Mouse (Mus musculus): ENCODE measurements around the gene Gnas. TPM values are rescaled to one million over a fixed set of nuclear protein-coding genes. Genes with fewer than 3 reads are reported as not detected.

The Gnas gene
- polyA plus RNA-seq, 1 experiment, result 515 TPM

DNA sequence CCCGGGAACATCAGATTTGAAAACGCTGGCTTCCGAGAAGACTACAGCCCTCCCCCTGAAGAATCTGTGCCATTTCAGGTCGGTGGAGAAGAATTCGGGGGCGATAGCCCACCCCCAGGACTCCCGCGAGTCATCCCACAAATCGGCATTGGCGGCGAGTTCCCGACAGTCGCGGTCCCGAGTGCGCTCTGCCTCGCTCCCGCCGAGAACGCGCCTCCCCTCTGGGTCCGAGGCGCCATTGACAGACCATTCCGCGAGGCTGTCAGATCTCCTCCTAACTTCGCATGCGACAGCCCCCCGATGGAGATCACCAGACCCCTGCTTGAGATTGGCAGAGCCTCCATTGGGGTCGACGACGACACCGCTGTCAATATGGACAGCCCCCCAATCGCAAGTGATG, 14.4 kb downstream of the Gnas start:
- 54% methylated on average over 33 of the region's 33 CpGs for WGBS
- no peak for TF ChIP-seq POLR2A (IDR thresholded peaks at IDR 0.05; ENCODE audit: low read depth, low read length)
- TF ChIP-seq CTCF (IDR thresholded peaks at IDR 0.05; ENCODE audit: extremely low read depth, insufficient read depth, insufficient read length, insufficient replicate concordance), result no peak
- H3K4me3 ChIP-seq (ENCODE audit: extremely low read depth, insufficient read depth, insufficient read length), result no peak overlapping the region

GRCm38 (mm10) chr2:174299091-174299770, 15.1 kb downstream of the Gnas start:
- WGBS, result 65% methylated on average over 48 of the region's 48 CpGs
- H3K36me3 ChIP-seq (ENCODE audit: control insufficient read depth, insufficient read depth, low read length), result no peaks in the 10 kb centered on the region
- peaks cover 3% of the 10 kb centered on the region; the same call in 1 of the 2 replicates for H3K4me1 ChIP-seq (ENCODE audit: control insufficient read depth, insufficient read depth, insufficient read length)
- DNase-seq (ENCODE audit: low read depth in 1 of 2, low spot score in 2 of 2), result no peak
- TF ChIP-seq POLR2A (IDR thresholded peaks at IDR 0.05; ENCODE audit: low read depth, low read length) (no peak), CTCF (IDR thresholded peaks at IDR 0.05; ENCODE audit: extremely low read depth, insufficient read depth, insufficient read length, insufficient replicate concordance) (no peak)
- H3K27me3 ChIP-seq (ENCODE audit: control insufficient read depth, insufficient read depth, low read length), result peaks cover 10% of the 10 kb centered on the region
- no peak overlapping the region for H3K27ac ChIP-seq (ENCODE audit: insufficient read depth, low read length)
- H3K4me3 ChIP-seq (ENCODE audit: extremely low read depth, insufficient read depth, insufficient read length), result no peak overlapping the region

More for the DNA sequence above, 14.4 kb downstream of the Gnas start:
- Histone ChIP-seq H3K4me1 (ENCODE audit: control insufficient read depth, insufficient read depth, insufficient read length) (peaks cover 3% of the 10 kb centered on the region; the same call in 1 of the 2 replicates), H3K27me3 (ENCODE audit: control insufficient read depth, insufficient read depth, low read length) (peaks cover 10% of the 10 kb centered on the region), H3K36me3 (ENCODE audit: control insufficient read depth, insufficient read depth, low read length) (no peaks in the 10 kb centered on the region), H3K27ac (ENCODE audit: insufficient read depth, low read length) (no peak overlapping the region)
- no peak for DNase-seq (ENCODE audit: low read depth in 1 of 2, low spot score in 2 of 2)

DNA sequence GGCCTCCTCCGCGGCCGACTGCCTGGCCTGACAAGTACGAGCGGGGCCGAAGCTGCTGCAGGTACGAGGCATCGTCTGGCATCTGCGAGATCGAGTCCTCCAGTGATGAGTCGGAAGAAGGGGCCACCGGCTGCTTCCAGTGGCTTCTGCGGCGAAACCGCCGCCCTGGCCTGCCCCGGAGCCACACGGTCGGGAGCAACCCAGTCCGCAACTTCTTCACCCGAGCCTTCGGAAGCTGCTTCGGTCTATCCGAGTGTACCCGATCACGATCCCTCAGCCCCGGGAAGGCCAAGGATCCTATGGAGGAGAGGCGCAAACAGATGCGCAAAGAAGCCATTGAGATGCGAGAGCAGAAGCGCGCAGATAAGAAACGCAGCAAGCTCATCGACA, 15.6 kb downstream of the Gnas start:
- WGBS, result 51% methylated on average over 34 of the region's 34 CpGs
- Histone ChIP-seq H3K36me3 (ENCODE audit: control insufficient read depth, insufficient read depth, low read length) (no peaks in the 10 kb centered on the region), H3K4me1 (ENCODE audit: control insufficient read depth, insufficient read depth, insufficient read length) (peaks cover 3% of the 10 kb centered on the region; the same call in 1 of the 2 replicates), H3K27ac (ENCODE audit: insufficient read depth, low read length) (no peak overlapping the region), H3K27me3 (ENCODE audit: control insufficient read depth, insufficient read depth, low read length) (peaks cover 10% of the 10 kb centered on the region), H3K4me3 (ENCODE audit: extremely low read depth, insufficient read depth, insufficient read length) (no peak overlapping the region)
- no peak for DNase-seq (ENCODE audit: low read depth in 1 of 2, low spot score in 2 of 2)
- TF ChIP-seq CTCF (IDR thresholded peaks at IDR 0.05; ENCODE audit: extremely low read depth, insufficient read depth, insufficient read length, insufficient replicate concordance) (no peak), POLR2A (IDR thresholded peaks at IDR 0.05; ENCODE audit: low read depth, low read length) (no peak)

GRCm38 (mm10) chr2:174300186-174300585, 16.1 kb downstream of the Gnas start:
- Histone ChIP-seq H3K36me3 (ENCODE audit: control insufficient read depth, insufficient read depth, low read length) (no peaks in the 10 kb centered on the region), H3K27me3 (ENCODE audit: control insufficient read depth, insufficient read depth, low read length) (peaks cover 10% of the 10 kb centered on the region), H3K4me1 (ENCODE audit: control insufficient read depth, insufficient read depth, insufficient read length) (peaks cover 3% of the 10 kb centered on the region; the same call in 1 of the 2 replicates), H3K27ac (ENCODE audit: insufficient read depth, low read length) (no peak overlapping the region), H3K4me3 (ENCODE audit: extremely low read depth, insufficient read depth, insufficient read length) (no peak overlapping the region)
- no peak for TF ChIP-seq CTCF (IDR thresholded peaks at IDR 0.05; ENCODE audit: extremely low read depth, insufficient read depth, insufficient read length, insufficient replicate concordance)
- TF ChIP-seq POLR2A (IDR thresholded peaks at IDR 0.05; ENCODE audit: low read depth, low read length), result no peak
- DNase-seq (ENCODE audit: low read depth in 1 of 2, low spot score in 2 of 2), result no peak
- WGBS, result 49% methylated on average over 27 of the region's 27 CpGs

GRCm38 (mm10) chr2:174300666-174301065, 16.5 kb downstream of the Gnas start:
- Histone ChIP-seq H3K4me1 (ENCODE audit: control insufficient read depth, insufficient read depth, insufficient read length) (peaks cover 3% of the 10 kb centered on the region; the same call in 1 of the 2 replicates), H3K27me3 (ENCODE audit: control insufficient read depth, insufficient read depth, low read length) (peaks cover 10% of the 10 kb centered on the region), H3K4me3 (ENCODE audit: extremely low read depth, insufficient read depth, insufficient read length) (no peak overlapping the region), H3K27ac (ENCODE audit: insufficient read depth, low read length) (no peak overlapping the region), H3K36me3 (ENCODE audit: control insufficient read depth, insufficient read depth, low read length) (no peaks in the 10 kb centered on the region)
- TF ChIP-seq CTCF (IDR thresholded peaks at IDR 0.05; ENCODE audit: extremely low read depth, insufficient read depth, insufficient read length, insufficient replicate concordance), result no peak
- TF ChIP-seq POLR2A (IDR thresholded peaks at IDR 0.05; ENCODE audit: low read depth, low read length), result no peak
- DNase-seq (ENCODE audit: low read depth in 1 of 2, low spot score in 2 of 2), result no peak
- 58% methylated on average over 22 of the region's 22 CpGs for WGBS

GRCm38 (mm10) chr2:174302526-174302925, 18.4 kb downstream of the Gnas start:
- peaks cover 10% of the 10 kb centered on the region for H3K27me3 ChIP-seq (ENCODE audit: control insufficient read depth, insufficient read depth, low read length)
- H3K4me3 ChIP-seq (ENCODE audit: extremely low read depth, insufficient read depth, insufficient read length), result no peak overlapping the region
- TF ChIP-seq CTCF (IDR thresholded peaks at IDR 0.05; ENCODE audit: extremely low read depth, insufficient read depth, insufficient read length, insufficient replicate concordance) (no peak), POLR2A (IDR thresholded peaks at IDR 0.05; ENCODE audit: low read depth, low read length) (no peak)
- no peak overlapping the region for H3K27ac ChIP-seq (ENCODE audit: insufficient read depth, low read length)
- DNase-seq (ENCODE audit: low read depth in 1 of 2, low spot score in 2 of 2), result no peak
- no peaks in the 10 kb centered on the region for H3K36me3 ChIP-seq (ENCODE audit: control insufficient read depth, insufficient read depth, low read length)
- peaks cover 3% of the 10 kb centered on the region; the same call in 1 of the 2 replicates for H3K4me1 ChIP-seq (ENCODE audit: control insufficient read depth, insufficient read depth, insufficient read length)
- 89% methylated on average over 6 of the region's 6 CpGs for WGBS

- DNase-seq (ENCODE audit: low read depth in 1 of 2, low spot score in 2 of 2), result no peak
- Histone ChIP-seq H3K4me3 (ENCODE audit: extremely low read depth, insufficient read depth, insufficient read length) (no peak overlapping the region), H3K4me1 (ENCODE audit: control insufficient read depth, insufficient read depth, insufficient read length) (no peaks in the 10 kb centered on the region), H3K27me3 (ENCODE audit: control insufficient read depth, insufficient read depth, low read length) (no peaks in the 10 kb centered on the region), H3K27ac (ENCODE audit: insufficient read depth, low read length) (no peak overlapping the region), H3K36me3 (ENCODE audit: control insufficient read depth, insufficient read depth, low read length) (no peaks in the 10 kb centered on the region)
- 71% methylated on average over 5 of the region's 5 CpGs for WGBS
- TF ChIP-seq POLR2A (IDR thresholded peaks at IDR 0.05; ENCODE audit: low read depth, low read length) (no peak), CTCF (IDR thresholded peaks at IDR 0.05; ENCODE audit: extremely low read depth, insufficient read depth, insufficient read length, insufficient replicate concordance) (no peak)
Measured at GRCm38 (mm10) chr2:174305646-174306045, 21.5 kb downstream of the Gnas start.
